Mouse (Mus musculus): ENCODE measurements around the gene 1110004F10Rik. TPM values are rescaled to one million over a fixed set of nuclear protein-coding genes. Genes with fewer than 3 reads are reported as not detected.
A peak's percentile ranks its signal among the peaks of the same experiment; 100 is the strongest.

The 1110004F10Rik gene
- total and polyA plus RNA-seq, 2 experiments from 2014 or later, result 148 to 329 TPM

- Histone ChIP-seq H3K27me3 (ENCODE audit: insufficient read depth, low read length) (no peaks in the 10 kb centered on the region), H3K4me3 (ENCODE audit: low read length) (no peak overlapping the region), H3K9ac (replicated peaks; ENCODE audit: low read length) (no peak overlapping the region), H3K27ac (no peak overlapping the region), H3K4me1 (ENCODE audit: insufficient read depth, low read length) (peaks cover 8% of the 10 kb centered on the region; the same call in 1 of the 2 replicates), H3K4me2 (ENCODE audit: low read depth, low read length) (no peak overlapping the region), H3K36me3 (ENCODE audit: insufficient read depth, low read length) (no peaks in the 10 kb centered on the region), H3K9me3 (ENCODE audit: low read length) (no peaks in the 10 kb centered on the region)
- ATAC-seq, result no peak
- DNase-seq (ENCODE audit: low spot score), result no peak
- TF ChIP-seq CTCF (IDR thresholded peaks at IDR 0.05; ENCODE audit: low read depth), result no peak
- WGBS, result 83% methylated on average over 2 of the region's 2 CpGs
Measured at GRCm38 (mm10) chr7:116127052-116127451, 87.9 kb downstream of the 1110004F10Rik start.

DNA sequence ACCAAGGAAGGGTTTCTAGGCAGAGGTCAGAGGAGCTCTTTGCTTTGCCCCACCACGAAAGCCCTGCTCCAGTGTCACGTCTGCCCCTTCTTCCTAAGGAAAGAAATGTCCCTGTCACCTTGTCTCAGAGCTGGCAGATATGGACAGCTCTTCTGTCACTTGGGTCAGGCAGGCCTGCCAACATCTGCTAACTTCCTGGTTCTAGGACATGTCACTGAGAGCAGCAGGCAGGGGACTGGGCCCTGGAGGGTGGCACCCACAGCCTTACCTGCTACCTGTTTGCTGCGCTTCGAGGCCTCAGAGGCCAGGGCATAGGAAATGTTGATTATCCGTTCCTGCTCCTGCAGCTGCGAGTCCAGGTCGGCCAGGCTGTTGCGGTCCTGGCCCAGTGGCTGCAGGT lies 89.1 kb downstream of the 1110004F10Rik start:
- no peak overlapping the region for H3K4me2 ChIP-seq (ENCODE audit: low read depth, low read length)
- peaks cover 8% of the 10 kb centered on the region; the same call in 1 of the 2 replicates for H3K4me1 ChIP-seq (ENCODE audit: insufficient read depth, low read length)
- H3K27ac ChIP-seq, result no peak overlapping the region
- no peak overlapping the region for H3K4me3 ChIP-seq (ENCODE audit: low read length)
- DNase-seq (ENCODE audit: low spot score), result no peak
- no peak for TF ChIP-seq CTCF (IDR thresholded peaks at IDR 0.05; ENCODE audit: low read depth)
- H3K9ac ChIP-seq (replicated peaks; ENCODE audit: low read length), result no peak overlapping the region
- H3K27me3 ChIP-seq (ENCODE audit: insufficient read depth, low read length), result no peaks in the 10 kb centered on the region
- 95% methylated on average over 8 of the region's 8 CpGs for WGBS
- ATAC-seq, result no peak
- H3K36me3 ChIP-seq (ENCODE audit: insufficient read depth, low read length), result no peaks in the 10 kb centered on the region
- H3K9me3 ChIP-seq (ENCODE audit: low read length), result no peaks in the 10 kb centered on the region

DNA sequence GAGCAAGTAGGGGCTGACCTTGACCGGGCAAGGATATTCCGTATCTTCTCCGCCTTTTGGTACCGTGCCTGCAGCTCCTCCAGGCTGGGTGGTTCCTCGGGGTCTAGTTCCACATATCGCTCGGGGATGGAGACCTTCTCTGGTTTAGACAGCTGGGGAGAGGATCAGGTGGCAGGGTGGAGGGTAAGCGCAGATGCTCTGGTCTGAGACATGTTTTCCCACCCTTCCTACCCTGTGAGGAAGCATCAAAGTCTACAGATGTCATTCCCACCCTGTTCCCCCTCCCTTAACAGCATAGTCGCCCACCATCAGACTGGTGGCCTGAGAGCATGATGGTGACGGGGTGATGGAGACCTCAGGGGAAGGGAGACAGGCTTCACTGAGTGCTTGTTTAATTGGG lies 90.2 kb downstream of the 1110004F10Rik start:
- no peak for DNase-seq (ENCODE audit: low spot score)
- Histone ChIP-seq H3K4me1 (ENCODE audit: insufficient read depth, low read length) (peaks cover 4% of the 10 kb centered on the region; the same call in 1 of the 2 replicates), H3K4me2 (ENCODE audit: low read depth, low read length) (no peak overlapping the region), H3K27me3 (ENCODE audit: insufficient read depth, low read length) (no peaks in the 10 kb centered on the region), H3K27ac (no peak overlapping the region), H3K9ac (replicated peaks; ENCODE audit: low read length) (no peak overlapping the region), H3K36me3 (ENCODE audit: insufficient read depth, low read length) (no peaks in the 10 kb centered on the region), H3K9me3 (ENCODE audit: low read length) (no peaks in the 10 kb centered on the region), H3K4me3 (ENCODE audit: low read length) (no peak overlapping the region)
- ATAC-seq, result no peak
- 93% methylated on average over 10 of the region's 10 CpGs for WGBS
- TF ChIP-seq CTCF (IDR thresholded peaks at IDR 0.05; ENCODE audit: low read depth), result no peak

DNA sequence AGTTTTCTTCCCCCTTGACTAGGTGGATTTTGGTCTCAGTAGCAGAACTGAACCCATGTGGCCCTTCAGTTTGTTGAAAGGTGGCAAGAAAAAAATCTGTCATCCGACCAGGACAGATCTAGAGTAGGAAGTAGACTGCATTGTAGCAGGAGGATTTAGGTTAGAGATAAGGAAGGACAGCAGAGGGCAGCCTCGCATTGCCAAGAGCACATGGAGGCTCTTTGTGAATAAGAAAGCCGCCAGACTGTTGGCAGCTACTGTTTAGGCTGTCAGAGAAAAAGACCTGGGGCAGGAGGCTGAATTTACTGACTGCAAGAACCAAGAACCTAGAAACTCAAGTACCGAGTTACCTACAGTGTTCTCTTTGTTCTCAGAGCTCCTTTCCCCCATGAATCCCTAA lies 92.2 kb downstream of the 1110004F10Rik start:
- 14% methylated on average over 4 of the region's 4 CpGs for WGBS
- H3K9me3 ChIP-seq (ENCODE audit: low read length), result no peaks in the 10 kb centered on the region

GRCm38 (mm10) chr7:116132078-116132477 lies 92.9 kb downstream of the 1110004F10Rik start:
- DNase-seq (ENCODE audit: low spot score) (peak; percentile 92), ATAC-seq (peak; percentile 68)
- peak; percentile 96 for TF ChIP-seq CTCF (IDR thresholded peaks at IDR 0.05; ENCODE audit: low read depth)
- Histone ChIP-seq H3K27me3 (ENCODE audit: insufficient read depth, low read length) (no peaks in the 10 kb centered on the region), H3K9me3 (ENCODE audit: low read length) (no peaks in the 10 kb centered on the region), H3K9ac (replicated peaks; ENCODE audit: low read length) (no peak overlapping the region), H3K36me3 (ENCODE audit: insufficient read depth, low read length) (no peaks in the 10 kb centered on the region), H3K4me1 (ENCODE audit: insufficient read depth, low read length) (peaks cover 4% of the 10 kb centered on the region; the same call in 1 of the 2 replicates), H3K4me3 (ENCODE audit: low read length) (no peak overlapping the region), H3K27ac (peak overlapping the region; percentile 48), H3K4me2 (ENCODE audit: low read depth, low read length) (no peak overlapping the region)
- 6% methylated on average over 5 of the region's 5 CpGs for WGBS

More for the DNA sequence above, 92.2 kb downstream of the 1110004F10Rik start:
- no peak overlapping the region for H3K4me2 ChIP-seq (ENCODE audit: low read depth, low read length)
- H3K27me3 ChIP-seq (ENCODE audit: insufficient read depth, low read length), result no peaks in the 10 kb centered on the region
- H3K4me3 ChIP-seq (ENCODE audit: low read length), result no peak overlapping the region
- no peaks in the 10 kb centered on the region for H3K36me3 ChIP-seq (ENCODE audit: insufficient read depth, low read length)
- peak overlapping the region; percentile 48; the same call in 1 of the 2 replicates for H3K27ac ChIP-seq
- ATAC-seq (no peak), DNase-seq (ENCODE audit: low spot score) (peak; percentile 78)
- H3K9ac ChIP-seq (replicated peaks; ENCODE audit: low read length), result no peak overlapping the region
- H3K4me1 ChIP-seq (ENCODE audit: insufficient read depth, low read length), result peaks cover 4% of the 10 kb centered on the region; the same call in 1 of the 2 replicates
- TF ChIP-seq CTCF (IDR thresholded peaks at IDR 0.05; ENCODE audit: low read depth), result peak; percentile 63

GRCm38 (mm10) chr7:116134413-116135292 lies 95.5 kb downstream of the 1110004F10Rik start:
- no peak for ATAC-seq
- H3K4me1 ChIP-seq (ENCODE audit: insufficient read depth, low read length), result peaks cover 4% of the 10 kb centered on the region; the same call in 1 of the 2 replicates
- DNase-seq (ENCODE audit: low spot score), result no peak
- no peaks in the 10 kb centered on the region for H3K27me3 ChIP-seq (ENCODE audit: insufficient read depth, low read length)
- H3K4me3 ChIP-seq (ENCODE audit: low read length), result no peak overlapping the region
- H3K9ac ChIP-seq (replicated peaks; ENCODE audit: low read length), result no peak overlapping the region
- H3K9me3 ChIP-seq (ENCODE audit: low read length), result no peaks in the 10 kb centered on the region
- no peaks in the 10 kb centered on the region for H3K36me3 ChIP-seq (ENCODE audit: insufficient read depth, low read length)
- no peak overlapping the region for H3K27ac ChIP-seq
- WGBS, result 64% methylated on average over 31 of the region's 31 CpGs
- no peak overlapping the region for H3K4me2 ChIP-seq (ENCODE audit: low read depth, low read length)
- TF ChIP-seq CTCF (IDR thresholded peaks at IDR 0.05; ENCODE audit: low read depth), result peak; percentile 58

DNA sequence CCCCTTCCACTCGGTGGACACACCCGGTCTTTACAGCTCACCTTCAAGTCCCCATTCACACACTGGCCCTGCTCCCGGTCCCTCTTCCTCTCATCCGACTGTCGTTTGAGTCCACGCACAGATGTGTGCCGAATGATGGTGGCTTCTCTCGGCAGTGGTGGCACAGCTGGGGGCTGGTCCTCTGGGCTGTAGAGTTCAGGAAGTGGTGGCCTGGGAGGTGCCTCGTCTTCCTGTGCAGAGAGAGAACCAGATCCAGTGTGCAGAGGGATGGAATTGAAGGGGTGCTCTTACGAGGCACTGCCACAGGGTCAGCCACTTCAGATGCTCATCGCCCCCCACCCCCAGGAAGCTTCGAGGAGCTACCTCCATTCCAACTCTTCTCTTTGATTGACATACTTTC lies 98.0 kb downstream of the 1110004F10Rik start:
- Histone ChIP-seq H3K27me3 (ENCODE audit: insufficient read depth, low read length) (no peaks in the 10 kb centered on the region), H3K4me2 (ENCODE audit: low read depth, low read length) (no peak overlapping the region), H3K36me3 (ENCODE audit: insufficient read depth, low read length) (no peaks in the 10 kb centered on the region), H3K27ac (no peak overlapping the region), H3K4me1 (ENCODE audit: insufficient read depth, low read length) (no peaks in the 10 kb centered on the region), H3K4me3 (ENCODE audit: low read length) (no peak overlapping the region), H3K9ac (replicated peaks; ENCODE audit: low read length) (no peak overlapping the region), H3K9me3 (ENCODE audit: low read length) (no peaks in the 10 kb centered on the region)
- DNase-seq (ENCODE audit: low spot score) (no peak), ATAC-seq (no peak)
- WGBS, result 83% methylated on average over 12 of the region's 12 CpGs
- TF ChIP-seq CTCF (IDR thresholded peaks at IDR 0.05; ENCODE audit: low read depth), result no peak

Data from hindbrain, postnatal 0 days (tissue).